Mouse (Mus musculus) thymus, postnatal 25 days (tissue): Measurements from ENCODE around the gene Gapvd1.
A peak's percentile ranks its signal among the peaks of the same experiment; 100 is the strongest.
"Not testable (repeated sequence)": the region's sequence is repeated elsewhere in the genome, so short reads cannot be mapped to it uniquely, and the experiment has no call there.

Source experiments
- DNase-seq: peaks from one replicate; pipeline ENCODE4 v3.0.0; 2022

The Gapvd1 gene

DNA sequence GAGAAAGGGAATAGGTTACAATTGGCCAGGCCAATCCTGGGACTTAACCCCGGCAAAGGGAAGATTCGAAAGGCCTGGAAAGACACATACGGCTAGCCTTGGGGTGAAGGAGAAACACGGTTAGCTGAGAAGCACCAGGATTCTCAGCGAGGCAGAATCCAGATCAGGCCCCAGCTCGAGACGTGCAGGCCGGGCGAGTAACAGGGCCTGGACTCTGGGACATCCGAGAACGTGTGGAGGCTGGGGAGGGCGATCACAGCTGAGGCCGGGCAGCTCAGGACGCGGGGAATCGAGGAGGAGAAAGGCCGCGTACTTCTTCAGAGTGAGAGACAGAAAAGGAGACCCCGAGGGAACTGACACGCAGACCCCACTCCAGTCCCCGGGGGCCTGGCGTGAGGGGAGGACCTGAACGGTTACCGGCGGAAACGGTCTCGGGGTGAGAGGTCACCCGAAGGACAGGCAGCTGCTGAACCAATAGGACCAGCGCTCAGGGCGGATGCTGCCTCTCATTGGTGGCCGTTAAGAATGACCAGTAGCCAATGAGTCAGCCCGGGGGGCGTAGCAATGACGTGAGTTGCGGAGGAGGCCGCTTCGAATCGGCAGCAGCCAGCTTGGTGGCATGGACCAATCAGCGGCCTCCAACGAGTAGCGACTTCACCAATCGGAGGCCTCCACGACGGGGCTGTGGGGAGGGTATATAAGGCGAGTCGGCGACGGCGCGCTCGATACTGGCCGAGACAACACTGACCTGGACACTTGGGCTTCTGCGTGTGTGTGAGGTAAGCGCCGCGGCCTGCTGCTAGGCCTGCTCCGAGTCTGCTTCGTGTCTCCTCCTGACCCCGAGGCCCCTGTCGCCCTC lies 16.6 kb upstream of the Gapvd1 start, which contains the start of gene Hspa5:
Gene Hspa5, plus strand, starts transcription at position 603 of the 859 bp plus-strand sequence.
- DNase-seq, result peak; percentile 97

DNA sequence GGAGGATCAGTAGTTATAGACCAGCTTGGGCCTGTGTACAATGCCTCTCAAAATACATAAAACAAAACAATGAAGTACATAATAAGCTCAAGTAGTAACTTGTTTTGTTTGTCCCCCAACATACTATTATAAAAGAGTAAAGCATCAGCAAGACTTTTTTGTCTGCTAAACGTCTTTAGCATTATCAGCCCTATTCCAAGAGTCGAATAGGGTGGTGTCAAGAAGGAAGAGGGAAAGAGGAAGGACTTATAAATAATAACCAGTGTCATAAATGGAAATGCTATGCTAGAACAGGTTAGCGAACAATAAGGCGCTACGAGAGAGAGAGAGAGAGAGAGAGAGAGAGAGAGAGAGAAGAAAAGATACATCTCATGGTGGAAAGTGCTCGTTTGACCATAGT lies 15.9 kb upstream of the Gapvd1 start:
- DNase-seq, result no peak

DNA sequence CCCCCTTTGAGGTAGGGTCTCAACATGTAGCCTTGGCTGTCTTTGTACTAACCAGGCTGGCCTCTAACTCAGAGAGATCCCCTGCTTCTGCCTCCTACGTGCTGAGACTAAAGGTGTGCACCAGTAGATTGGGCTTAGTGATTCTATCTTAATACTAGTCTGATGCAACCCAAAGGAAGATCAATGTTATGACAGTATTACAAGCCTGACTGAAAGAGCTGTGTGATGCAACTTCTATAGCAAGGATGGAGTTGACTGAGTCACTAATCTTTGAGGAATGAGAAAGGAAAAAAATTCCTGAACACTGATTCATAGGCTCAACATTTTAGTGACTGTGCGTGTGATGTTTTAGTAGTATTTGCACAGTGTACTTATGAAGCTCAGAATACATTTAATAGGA lies 15.0 kb upstream of the Gapvd1 start:
- no peak for DNase-seq

DNA sequence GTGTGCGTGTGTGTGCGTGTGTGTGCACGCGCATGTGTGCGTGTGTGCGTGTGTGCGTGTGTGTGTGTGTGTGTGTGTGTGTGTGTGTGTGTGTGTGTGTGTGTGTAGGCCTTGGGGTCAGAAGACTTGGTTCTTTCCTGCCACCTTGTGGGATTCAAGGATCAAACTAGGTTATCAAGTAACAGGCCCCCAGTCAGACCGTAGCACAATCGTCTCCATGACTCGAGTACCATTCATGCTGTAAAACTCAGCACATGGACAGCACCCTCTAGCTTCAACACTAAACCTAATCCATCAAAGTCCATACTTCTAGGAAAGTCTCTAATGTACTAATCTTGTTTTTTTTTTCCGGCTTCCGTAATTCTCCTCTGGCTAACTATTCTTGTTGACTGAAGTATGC lies 9.8 kb upstream of the Gapvd1 start:
- DNase-seq, result no peak

- no peak for DNase-seq
These were observed 7.8 kb upstream of the Gapvd1 start for GRCm38 (mm10) chr2:34762872-34763271.

- DNase-seq, result no peak
These were observed 7.1 kb upstream of the Gapvd1 start for GRCm38 (mm10) chr2:34762174-34762573.

DNA sequence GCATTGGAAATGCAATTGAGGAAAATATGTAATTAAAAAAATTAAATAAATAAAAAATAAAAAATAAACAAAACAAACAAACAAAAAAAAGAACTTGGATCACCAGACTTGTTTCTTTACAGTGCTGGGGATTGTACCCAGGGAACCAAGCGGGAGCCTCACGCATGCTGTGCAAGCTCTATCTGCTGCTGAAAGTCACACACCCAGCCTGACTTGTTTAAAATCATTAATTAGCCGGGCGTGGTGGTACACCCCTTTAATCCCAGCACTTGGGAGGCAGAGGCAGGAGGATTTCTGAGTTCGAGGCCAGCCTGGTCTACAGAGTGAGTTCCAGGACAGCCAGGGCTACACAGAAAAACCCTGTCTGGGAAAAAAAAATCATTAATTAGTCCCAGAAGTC lies 6.2 kb upstream of the Gapvd1 start:
- DNase-seq, result not testable (repeated sequence)

GRCm38 (mm10) chr2:34757341-34757740 lies 2.3 kb upstream of the Gapvd1 start:
- DNase-seq, result no peak

DNA sequence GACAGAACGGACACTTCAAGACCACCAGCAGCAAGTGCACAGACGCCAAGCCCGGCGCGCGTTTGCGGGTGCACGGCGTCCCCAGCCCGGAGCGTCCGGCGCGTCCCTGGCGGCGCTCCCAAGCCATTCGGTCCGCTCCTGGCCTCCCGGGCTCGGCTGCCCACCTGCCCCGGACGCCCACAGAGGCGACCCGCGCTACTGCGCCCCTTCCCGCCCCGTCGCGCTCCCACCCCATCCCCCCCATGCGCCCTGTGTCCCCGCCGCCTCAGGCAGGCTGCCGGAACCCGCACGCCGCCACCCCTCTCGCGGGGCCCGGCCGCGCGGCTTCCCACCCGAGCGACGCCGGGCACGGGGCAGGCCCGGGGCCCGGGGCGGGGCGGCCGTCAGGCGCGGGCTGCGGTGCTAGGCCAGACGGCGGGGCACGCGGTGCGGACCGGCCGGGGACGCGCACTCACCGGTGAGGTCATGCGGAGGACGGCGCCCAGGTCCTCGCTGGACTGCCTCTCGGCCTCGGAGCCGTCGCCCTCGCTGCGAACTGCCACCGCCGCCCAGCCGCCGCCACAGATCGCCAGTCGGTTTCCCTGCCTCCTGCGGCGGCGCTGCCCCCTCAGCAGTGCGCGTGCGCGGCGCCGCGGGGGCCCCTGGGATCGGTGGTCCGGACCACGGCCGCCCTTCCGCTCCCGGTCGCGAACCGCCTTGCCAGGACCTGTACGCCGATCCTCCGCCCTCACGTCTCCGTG lies 1.1 kb downstream of the Gapvd1 start:
- peak; percentile 88 for DNase-seq

- DNase-seq, result no peak
These were observed 4.8 kb downstream of the Gapvd1 start for GRCm38 (mm10) chr2:34750245-34750644.

DNA sequence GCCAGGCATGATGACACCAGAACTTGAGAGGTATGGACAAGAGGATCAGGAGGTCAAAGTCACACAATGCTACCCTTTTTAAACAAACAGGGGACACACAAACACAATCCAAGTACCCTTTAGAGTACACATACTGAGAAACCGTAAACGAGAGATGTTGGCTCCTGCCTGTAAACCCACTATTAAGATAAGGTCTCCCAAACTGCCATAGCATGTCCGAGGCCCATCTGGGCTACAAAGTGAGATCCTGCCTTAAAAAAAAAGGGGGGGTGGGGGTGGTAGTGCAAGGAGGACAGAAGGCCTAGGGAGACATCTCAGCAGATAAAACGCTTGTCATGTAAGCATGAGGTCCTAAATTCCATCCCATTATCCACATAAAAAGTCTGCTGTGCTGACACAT lies 6.6 kb downstream of the Gapvd1 start:
- no peak for DNase-seq

DNA sequence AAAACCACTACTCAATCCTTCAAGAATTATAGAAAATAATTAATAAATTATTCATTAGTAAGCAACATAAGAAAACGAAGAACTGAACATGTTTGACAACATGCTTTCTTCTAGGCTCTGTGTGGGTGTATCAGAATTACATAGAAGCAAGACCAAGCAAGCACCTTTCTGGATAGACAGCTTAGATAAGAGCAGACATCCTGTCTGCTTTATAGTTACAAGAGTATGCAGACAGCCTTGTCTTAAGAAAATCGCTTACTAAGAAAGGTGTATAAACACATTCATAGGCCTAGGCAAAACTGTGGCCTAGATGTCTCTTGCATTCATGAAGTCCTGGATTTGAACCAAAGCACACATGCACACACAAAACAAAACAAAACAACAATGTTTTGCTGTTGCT lies 9.4 kb downstream of the Gapvd1 start:
- DNase-seq, result no peak

DNA sequence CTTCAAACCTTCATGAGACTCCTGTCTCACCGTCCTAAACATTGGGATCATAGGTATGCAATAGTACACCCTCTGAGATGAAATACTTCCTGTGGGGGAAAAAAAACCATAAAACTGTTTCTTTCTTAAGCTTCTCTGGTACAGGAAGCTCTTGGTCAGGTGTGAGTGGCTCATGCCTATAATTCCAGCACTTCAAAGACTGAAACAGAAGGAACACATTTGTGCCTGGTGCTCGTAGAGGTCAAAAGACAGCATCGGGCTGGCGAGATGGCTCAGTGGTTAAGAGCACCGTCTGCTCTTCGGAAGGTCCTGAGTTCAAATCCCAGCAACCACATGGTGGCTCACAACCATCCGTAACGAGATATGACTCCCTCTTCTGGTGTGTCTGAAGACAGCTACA lies 10.6 kb downstream of the Gapvd1 start:
- peak; percentile 20 for DNase-seq

DNA sequence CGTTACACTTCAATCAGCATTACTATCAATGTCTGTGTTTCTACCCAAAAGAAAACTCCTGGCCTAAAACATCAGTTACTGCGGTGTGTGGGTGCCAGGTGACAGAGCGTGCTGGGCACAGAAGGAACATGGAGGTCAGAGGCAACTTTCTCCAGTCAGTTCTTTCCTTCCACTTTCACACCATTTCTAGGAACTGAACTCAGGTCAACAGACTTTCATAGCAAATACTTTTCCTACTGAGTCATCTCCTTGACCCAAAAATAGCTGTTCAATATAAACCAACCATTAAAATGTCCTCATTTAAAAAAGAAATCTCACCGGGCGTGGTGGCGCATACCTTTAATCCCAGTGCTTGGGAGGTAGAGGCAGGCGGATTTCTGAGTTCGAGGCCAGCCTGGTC lies 12.4 kb downstream of the Gapvd1 start:
- DNase-seq, result no peak

DNA sequence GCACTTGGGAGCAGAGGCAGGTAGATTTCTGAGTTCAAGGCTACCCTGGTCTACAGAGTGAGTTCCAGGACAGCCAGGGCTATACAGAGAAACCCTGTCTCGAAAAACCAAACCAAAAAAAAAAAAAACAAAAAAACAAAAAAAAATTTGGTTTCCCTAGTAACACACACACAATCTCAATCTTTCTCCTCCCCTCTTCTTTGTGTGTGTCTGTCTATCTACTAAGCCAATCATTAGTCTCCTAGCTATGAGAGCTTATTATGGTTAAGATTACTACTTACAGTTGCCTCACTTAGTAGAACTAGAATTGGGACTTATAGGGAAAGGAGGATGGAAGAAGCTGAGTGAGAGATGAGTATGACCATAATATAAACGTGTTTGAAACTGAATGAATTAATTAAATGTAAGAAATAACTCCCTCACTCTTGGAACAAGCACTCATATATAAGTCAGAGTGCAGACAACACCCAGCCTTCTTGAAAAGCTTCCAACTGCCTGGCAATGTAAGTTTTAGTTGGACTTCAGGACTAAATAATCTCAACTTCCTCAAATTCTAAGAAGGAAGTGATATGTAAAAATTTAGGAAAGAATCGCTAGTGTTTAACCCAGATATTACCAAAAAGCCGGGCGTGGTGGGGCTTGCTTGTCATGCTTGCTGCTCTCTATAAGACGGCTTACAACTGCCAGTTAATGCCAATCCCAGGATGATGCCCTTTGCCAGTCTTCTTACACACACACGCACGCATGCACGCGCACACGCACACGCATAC lies 13.5 kb downstream of the Gapvd1 start:
- no peak for DNase-seq

- no peak for DNase-seq
These were observed 15.2 kb downstream of the Gapvd1 start for GRCm38 (mm10) chr2:34739684-34740391.

- DNase-seq, result no peak
These were observed 17.1 kb downstream of the Gapvd1 start for GRCm38 (mm10) chr2:34737911-34738310.

DNA sequence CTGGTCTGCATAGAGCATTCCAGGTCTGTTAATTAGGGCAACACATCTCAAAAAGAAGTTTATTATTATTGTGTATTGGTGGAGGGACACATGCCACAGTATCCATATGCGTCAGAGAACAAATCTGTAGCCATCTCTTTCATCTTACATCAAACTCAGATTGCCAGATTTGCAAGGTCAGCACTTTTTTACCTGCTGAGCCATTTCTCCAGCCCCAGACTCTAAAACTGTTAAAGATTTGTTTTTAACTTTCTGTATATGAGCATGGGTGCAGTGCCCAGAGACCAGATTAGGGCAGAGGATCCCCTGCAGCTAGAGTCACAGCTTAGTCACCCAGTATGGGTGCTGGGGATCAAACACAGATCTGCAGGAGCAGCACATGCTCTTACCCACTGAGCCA lies 18.4 kb downstream of the Gapvd1 start:
- no peak for DNase-seq

DNA sequence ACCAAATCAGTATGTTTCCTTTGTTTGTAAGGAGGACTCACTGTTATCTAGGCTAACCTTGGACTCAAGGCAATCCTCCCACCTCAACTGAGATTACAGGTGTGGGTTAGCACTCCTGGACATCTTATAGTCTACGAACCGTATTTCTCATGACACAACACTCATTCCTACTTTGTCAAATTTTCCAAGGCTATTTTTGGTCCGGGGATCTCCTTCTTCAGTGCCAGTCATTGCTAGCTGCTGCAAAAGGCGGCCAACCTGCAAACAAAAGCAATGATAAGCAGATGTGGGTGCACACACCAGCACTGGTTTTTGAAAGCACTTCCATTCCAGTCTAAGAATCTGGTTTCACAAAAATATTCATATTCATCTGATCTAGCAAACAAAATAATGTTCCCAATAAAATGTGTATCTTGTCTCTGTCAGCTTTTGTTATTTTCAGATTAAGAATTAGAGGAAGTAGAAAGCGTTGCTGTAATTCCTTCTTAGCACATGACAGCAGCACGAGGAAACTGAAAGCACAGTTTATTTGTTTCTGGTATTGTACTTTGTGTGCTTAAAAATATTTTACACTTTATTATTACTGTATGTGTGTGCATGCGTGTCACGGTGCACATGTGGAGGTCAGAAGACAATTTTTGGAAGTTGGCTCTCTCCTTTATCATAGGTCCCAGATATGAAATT lies 27.8 kb downstream of the Gapvd1 start:
- DNase-seq, result no peak

GRCm38 (mm10) chr2:34725269-34725668 lies 29.8 kb downstream of the Gapvd1 start:
- no peak for DNase-seq

DNA sequence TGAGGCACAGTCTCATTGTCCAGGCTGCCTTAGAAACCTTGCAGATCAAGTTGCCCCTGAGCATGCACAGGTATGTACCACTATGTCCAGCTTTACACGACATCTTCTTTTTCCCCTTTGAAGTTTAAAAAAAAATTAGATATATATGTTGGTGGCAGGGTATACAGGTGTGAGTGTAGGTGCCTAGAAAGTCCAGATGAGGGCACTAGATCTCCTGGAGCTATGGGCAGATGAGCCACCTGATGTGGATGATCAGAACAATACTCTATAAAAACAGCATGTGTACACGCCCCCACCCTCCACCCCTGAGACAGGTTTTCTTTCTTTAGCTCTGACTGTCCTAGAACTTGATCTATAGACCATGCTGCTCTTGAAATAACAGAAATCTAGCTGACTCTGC lies 36.8 kb downstream of the Gapvd1 start:
- peak; percentile 8 for DNase-seq

DNA sequence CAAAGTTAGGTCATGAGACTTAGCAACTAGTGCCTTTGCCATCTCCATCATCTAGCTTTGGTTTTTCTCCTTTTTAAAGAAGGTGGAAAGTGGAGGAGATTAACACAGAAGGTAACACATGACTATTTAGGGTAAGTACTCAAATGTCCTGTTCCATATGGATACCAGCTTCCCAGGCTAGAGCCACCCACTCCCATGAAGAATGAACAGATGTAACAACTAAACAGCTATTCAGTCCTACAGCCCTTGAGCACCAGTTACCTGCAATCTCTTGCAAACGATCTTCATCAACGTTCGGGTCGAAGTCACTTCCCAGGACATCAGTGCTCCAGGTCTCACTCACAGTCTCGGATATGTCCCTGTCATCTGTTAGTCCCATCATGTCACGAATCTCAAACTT lies 43.1 kb downstream of the Gapvd1 start:
- DNase-seq, result no peak
